Mouse (Mus musculus): Measurements from ENCODE around the gene Acsf3. TPM values are rescaled to one million over a fixed set of nuclear protein-coding genes. Genes with fewer than 3 reads are reported as not detected.

Acsf3 gene
- polyA plus RNA-seq, 1 experiment = not detected

DNA sequence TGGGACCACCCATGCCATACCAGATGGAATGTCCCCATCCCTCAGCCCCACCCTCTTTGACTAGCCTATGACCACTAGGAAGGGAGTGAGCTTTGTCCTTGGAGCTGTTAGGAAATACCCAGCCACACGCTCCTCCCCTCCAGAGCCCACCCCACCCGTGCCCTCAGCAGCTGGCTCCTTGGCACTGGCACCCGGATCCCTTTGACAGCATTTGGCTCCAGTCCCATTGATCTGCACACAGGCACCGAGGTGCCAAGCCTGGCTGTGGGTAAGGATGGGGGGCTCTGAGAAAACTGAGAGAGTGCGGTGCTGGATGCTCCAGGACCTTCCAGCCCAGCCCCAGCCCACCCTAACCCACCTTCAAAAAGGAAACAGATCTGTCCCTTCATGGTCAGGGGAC, 23.9 kb upstream of the Acsf3 start:
- H3K4me3 ChIP-seq (ENCODE audit: insufficient read depth, low read depth, low read length) = peak overlapping the region; percentile 67
- TF ChIP-seq POLR2A (IDR thresholded peaks at IDR 0.05; ENCODE audit: insufficient read depth, low read depth, low read length) (no peak), CTCF (IDR thresholded peaks at IDR 0.05; ENCODE audit: insufficient read depth, low read depth, low read length) (no peak)

DNA sequence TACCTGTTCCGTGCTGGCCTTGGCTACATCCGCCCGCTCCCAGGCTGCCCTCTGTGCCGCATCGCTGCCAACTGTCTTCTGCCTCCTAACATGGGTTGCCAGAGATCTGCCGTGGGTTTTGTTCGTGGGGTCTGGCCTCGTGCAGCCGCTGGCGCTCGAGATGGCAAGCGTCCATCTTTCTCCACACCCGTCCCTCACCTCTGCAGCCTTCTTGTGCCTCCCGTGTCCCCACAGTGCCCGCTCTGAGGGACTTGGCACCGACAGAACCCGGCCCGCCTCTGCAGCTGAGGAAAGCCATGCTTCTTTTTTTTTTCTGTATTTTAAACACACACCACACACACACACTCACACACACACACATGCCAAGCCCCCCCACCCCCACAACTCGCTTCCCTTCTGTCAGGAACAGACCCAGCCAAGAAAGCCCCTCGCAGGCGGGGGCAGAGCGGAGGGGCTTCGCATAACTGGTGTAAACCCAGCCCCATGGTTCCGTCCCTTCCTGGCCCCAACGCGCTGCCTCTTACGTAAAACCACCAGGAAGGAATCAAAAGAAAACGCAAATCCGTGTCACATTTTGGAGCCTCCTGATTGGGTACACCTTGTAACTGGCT, 23.1 kb upstream of the Acsf3 start:
- TF ChIP-seq CTCF (IDR thresholded peaks at IDR 0.05; ENCODE audit: insufficient read depth, low read depth, low read length) (no peak), POLR2A (IDR thresholded peaks at IDR 0.05; ENCODE audit: insufficient read depth, low read depth, low read length) (no peak)
- Histone ChIP-seq H3K4me3 (ENCODE audit: insufficient read depth, low read depth, low read length) (peak overlapping the region; percentile 67), H3K27ac (ENCODE audit: insufficient read depth, low read depth, low read length) (peak overlapping the region; percentile 87), H3K4me1 (ENCODE audit: control insufficient read depth, insufficient read depth, low read length) (peaks cover 40% of the 10 kb centered on the region)
- WGBS = 25% methylated on average over 29 of the region's 29 CpGs

More for the DNA sequence above, 23.9 kb upstream of the Acsf3 start:
- H3K4me1 ChIP-seq (ENCODE audit: control insufficient read depth, insufficient read depth, low read length) = peaks cover 48% of the 10 kb centered on the region
- peak overlapping the region; percentile 87 for H3K27ac ChIP-seq (ENCODE audit: insufficient read depth, low read depth, low read length)
- 11% methylated on average over 5 of the region's 5 CpGs for WGBS

DNA sequence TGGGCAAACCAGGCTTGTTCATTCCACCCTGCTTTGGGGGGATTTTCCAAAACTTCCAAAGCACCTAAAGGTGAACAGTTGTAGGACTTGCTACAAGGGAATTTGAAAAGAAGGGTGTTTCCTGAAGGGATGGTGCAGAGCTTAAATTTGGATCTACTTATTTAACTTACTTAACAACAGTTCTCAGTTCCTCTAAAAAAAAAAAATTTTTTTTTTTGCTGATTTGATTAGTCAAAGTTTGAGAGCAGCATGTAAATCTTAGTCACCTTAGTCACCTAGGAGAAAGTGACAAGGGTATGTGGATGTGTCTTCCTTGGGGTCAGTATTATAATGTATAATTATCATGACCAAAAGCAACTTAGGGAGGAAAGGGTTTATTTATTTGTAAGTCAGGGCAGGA, 16.7 kb upstream of the Acsf3 start:
- Histone ChIP-seq H3K27ac (ENCODE audit: insufficient read depth, low read depth, low read length) (no peak overlapping the region), H3K4me1 (ENCODE audit: control insufficient read depth, insufficient read depth, low read length) (no peaks in the 10 kb centered on the region), H3K4me3 (ENCODE audit: insufficient read depth, low read depth, low read length) (no peak overlapping the region)
- no peak for TF ChIP-seq POLR2A (IDR thresholded peaks at IDR 0.05; ENCODE audit: insufficient read depth, low read depth, low read length)
- no peak for TF ChIP-seq CTCF (IDR thresholded peaks at IDR 0.05; ENCODE audit: insufficient read depth, low read depth, low read length)

DNA sequence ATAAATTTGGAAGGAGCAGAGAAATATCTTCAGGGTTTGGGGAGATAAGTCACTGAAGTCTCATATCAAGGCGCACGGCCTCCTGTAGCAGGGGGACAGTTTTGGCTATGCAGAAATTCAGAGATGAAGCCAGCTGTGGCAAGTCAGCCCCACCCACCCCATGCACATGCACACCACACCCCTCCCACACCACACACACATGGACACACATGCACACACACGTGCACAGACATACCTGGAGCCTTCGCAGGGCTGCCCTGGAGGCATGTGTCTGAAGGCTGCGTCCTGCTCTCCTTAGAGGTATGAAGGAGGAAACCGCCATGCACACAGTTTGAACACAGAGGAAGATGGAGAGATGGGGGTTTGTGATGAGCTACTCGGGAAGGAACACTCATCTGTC, 15.2 kb upstream of the Acsf3 start:
- H3K4me3 ChIP-seq (ENCODE audit: insufficient read depth, low read depth, low read length) = no peak overlapping the region
- WGBS = 88% methylated on average over 7 of the region's 7 CpGs
- TF ChIP-seq POLR2A (IDR thresholded peaks at IDR 0.05; ENCODE audit: insufficient read depth, low read depth, low read length) (no peak), CTCF (IDR thresholded peaks at IDR 0.05; ENCODE audit: insufficient read depth, low read depth, low read length) (no peak)
- H3K27ac ChIP-seq (ENCODE audit: insufficient read depth, low read depth, low read length) = no peak overlapping the region
- no peaks in the 10 kb centered on the region for H3K4me1 ChIP-seq (ENCODE audit: control insufficient read depth, insufficient read depth, low read length)

DNA sequence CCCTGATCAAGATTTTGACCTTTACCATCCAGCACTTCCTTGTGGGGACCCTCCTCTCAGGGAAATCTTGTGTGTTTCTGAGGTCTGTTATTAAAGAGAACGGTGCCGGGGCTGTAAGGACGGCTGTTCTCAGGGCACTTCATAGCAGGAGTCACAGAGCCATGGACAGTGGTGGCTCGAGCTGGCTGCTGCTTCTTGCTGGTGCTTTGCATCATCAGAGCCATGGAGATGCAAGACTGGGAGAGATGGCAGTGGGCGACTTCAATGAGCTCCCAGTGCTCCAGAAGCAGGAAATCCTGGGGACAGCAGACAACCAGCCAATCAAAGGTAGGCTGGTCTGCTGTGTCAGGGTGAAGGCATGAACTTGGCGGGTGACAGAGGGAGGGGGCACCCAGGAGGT, 14.2 kb upstream of the Acsf3 start:
- Histone ChIP-seq H3K4me3 (ENCODE audit: insufficient read depth, low read depth, low read length) (no peak overlapping the region), H3K27ac (ENCODE audit: insufficient read depth, low read depth, low read length) (no peak overlapping the region), H3K4me1 (ENCODE audit: control insufficient read depth, insufficient read depth, low read length) (no peaks in the 10 kb centered on the region)
- 74% methylated on average over 6 of the region's 6 CpGs for WGBS
- TF ChIP-seq CTCF (IDR thresholded peaks at IDR 0.05; ENCODE audit: insufficient read depth, low read depth, low read length) = no peak
- no peak for TF ChIP-seq POLR2A (IDR thresholded peaks at IDR 0.05; ENCODE audit: insufficient read depth, low read depth, low read length)

DNA sequence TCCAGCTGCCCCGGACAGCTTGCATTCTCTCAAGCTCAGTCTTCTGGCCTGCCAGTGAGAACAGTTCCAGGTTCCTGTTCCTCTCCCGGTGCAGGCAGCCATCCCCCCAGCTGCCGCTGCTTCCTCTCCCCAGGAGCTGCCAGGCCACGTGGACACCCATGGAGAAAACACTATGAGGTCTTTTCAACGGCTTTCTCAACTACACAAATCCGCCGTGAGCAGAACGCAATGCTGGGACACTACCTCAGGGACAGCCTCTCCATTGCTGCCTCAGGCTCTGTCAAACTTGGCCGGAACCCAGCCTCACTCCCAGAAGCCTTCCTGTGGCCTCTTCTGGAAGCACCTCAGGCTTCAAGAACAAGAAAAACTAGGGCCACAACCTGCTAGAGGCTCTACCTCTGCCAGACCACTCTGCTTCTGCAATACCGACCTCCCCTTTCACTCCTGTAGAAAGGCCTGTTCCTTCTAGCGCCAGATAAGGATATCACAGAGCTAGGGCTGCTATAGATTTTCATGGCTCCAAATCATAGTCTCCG, 12.5 kb upstream of the Acsf3 start:
- TF ChIP-seq POLR2A (IDR thresholded peaks at IDR 0.05; ENCODE audit: insufficient read depth, low read depth, low read length) (no peak), CTCF (IDR thresholded peaks at IDR 0.05; ENCODE audit: insufficient read depth, low read depth, low read length) (no peak)
- H3K27ac ChIP-seq (ENCODE audit: insufficient read depth, low read depth, low read length) = no peak overlapping the region
- H3K4me1 ChIP-seq (ENCODE audit: control insufficient read depth, insufficient read depth, low read length) = no peaks in the 10 kb centered on the region
- no peak overlapping the region for H3K4me3 ChIP-seq (ENCODE audit: insufficient read depth, low read depth, low read length)
- 55% methylated on average over 12 of the region's 12 CpGs for WGBS

DNA sequence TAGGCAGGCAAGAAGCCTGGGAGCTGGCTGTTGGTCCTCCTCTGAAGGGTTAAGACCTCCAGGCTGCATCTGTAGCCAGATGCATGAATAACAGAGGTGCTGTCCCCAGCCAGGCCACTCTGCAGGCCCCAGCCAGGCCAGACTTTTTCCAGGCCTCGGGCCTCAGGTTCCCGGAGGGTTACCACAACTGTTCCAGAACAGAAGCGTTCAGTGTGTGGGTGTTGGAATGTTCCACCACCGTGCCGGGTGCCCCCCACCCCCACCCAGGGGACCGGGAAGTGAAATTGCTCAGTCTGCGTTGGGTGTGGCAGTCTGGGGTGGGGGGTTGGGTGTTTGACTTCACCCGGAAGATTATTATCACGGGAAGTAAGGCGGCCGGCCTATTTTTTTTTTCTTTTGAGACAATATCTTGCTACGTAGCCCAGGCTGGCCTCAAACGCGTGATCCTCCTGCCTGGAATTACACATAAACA, 12.0 kb upstream of the Acsf3 start:
- Histone ChIP-seq H3K27ac (ENCODE audit: insufficient read depth, low read depth, low read length) (no peak overlapping the region), H3K4me3 (ENCODE audit: insufficient read depth, low read depth, low read length) (no peak overlapping the region), H3K4me1 (ENCODE audit: control insufficient read depth, insufficient read depth, low read length) (no peaks in the 10 kb centered on the region)
- TF ChIP-seq CTCF (IDR thresholded peaks at IDR 0.05; ENCODE audit: insufficient read depth, low read depth, low read length) (no peak), POLR2A (IDR thresholded peaks at IDR 0.05; ENCODE audit: insufficient read depth, low read depth, low read length) (no peak)
- WGBS = 80% methylated on average over 14 of the region's 14 CpGs

DNA sequence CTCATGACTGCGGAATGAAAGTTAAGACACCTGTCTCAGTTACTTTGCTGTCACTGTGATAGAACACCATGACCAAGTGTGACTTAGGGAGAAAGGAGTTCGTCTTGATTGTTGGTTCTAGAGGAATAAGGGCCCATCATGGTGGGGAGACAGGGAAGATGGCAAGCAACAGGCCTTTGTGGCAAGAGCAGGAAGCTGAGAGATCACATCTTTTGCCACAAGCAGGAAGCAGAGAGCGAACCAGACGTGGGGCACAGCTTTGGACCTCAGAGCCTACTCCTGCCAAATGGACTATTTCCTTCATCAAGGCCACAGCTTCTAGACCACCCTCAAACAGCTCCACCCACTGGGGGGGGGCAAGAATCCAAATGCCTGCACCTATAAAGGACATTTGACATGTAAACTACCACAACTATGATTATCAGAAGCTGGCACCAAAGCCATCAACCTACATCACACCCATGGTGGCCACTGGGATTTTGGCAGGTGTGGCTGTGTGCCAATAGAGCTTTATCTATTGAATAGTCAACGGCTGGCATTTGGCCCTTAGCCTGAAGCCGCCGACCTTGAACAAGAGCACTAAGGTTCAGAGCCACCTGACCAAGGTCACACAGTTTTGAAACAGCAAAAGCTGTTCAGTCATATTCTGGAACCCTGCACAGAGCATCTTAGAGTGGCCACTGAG, 10.4 kb upstream of the Acsf3 start:
- Histone ChIP-seq H3K4me1 (ENCODE audit: control insufficient read depth, insufficient read depth, low read length) (peaks cover 11% of the 10 kb centered on the region), H3K27ac (ENCODE audit: insufficient read depth, low read depth, low read length) (no peak overlapping the region), H3K4me3 (ENCODE audit: insufficient read depth, low read depth, low read length) (no peak overlapping the region)
- TF ChIP-seq CTCF (IDR thresholded peaks at IDR 0.05; ENCODE audit: insufficient read depth, low read depth, low read length) (no peak), POLR2A (IDR thresholded peaks at IDR 0.05; ENCODE audit: insufficient read depth, low read depth, low read length) (no peak)
- 84% methylated on average over 7 of the region's 7 CpGs for WGBS

DNA sequence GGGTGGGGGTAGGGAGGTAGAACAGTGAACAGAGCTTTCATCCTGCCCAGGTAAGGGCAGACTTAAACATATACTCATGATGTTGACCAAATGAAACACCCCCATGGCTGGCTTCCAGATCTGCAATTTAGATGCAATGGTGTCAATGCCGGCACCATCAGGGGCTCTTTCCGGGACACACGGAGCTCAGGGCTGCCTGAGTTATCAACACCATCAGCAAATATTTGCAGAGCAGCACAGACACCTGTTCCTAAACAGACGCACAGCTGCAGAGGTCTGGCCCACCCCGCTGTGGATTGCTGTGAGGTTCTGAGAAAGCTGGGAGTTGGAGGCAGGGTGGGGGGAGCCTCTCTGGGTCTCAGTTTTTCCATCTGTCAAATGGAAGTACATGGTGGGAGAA, 9.1 kb upstream of the Acsf3 start:
- H3K4me3 ChIP-seq (ENCODE audit: insufficient read depth, low read depth, low read length) = no peak overlapping the region
- TF ChIP-seq POLR2A (IDR thresholded peaks at IDR 0.05; ENCODE audit: insufficient read depth, low read depth, low read length) = no peak
- no peak for TF ChIP-seq CTCF (IDR thresholded peaks at IDR 0.05; ENCODE audit: insufficient read depth, low read depth, low read length)
- H3K4me1 ChIP-seq (ENCODE audit: control insufficient read depth, insufficient read depth, low read length) = peaks cover 13% of the 10 kb centered on the region
- no peak overlapping the region for H3K27ac ChIP-seq (ENCODE audit: insufficient read depth, low read depth, low read length)
- 81% methylated on average over 5 of the region's 5 CpGs for WGBS

Measured in olfactory bulb, adult 2 months (tissue).